Mouse (Mus musculus) stomach, postnatal 0 days (tissue): ENCODE measurements around the gene Acer3. TPM values are rescaled to one million over a fixed set of nuclear protein-coding genes. Genes with fewer than 3 reads are reported as not detected.

Experiments
- ATAC-seq: fragments of 200-750 bp; cut with Nextera tagmentation; 2 replicates; pipeline ENCODE4 v1.8.0; 2017; ENCODE audit not compliant: low FRiP score, low TSS enrichment
- DNase-seq: peaks from one replicate; pipeline ENCODE4 v3.0.0-alpha.2; 2016; ENCODE audit warnings: low spot score
- H3K27ac ChIP-seq: fragments of 300-500 bp; sonication (generic); replicated peaks from 2 replicates; pipeline ENCODE4 v1.5.1; 2014; ENCODE audit warnings: mild to moderate bottlenecking, control low read depth
- H3K27me3 ChIP-seq: fragments of 300-500 bp; sonication (generic); 2 replicates; pipeline ENCODE4 v1.6.1; 2014; ENCODE audit warnings: low read length; ENCODE audit not compliant: control insufficient read depth, insufficient read depth
- H3K36me3 ChIP-seq: fragments of 300-500 bp; sonication (generic); 2 replicates; pipeline ENCODE4 v1.6.1; 2014; ENCODE audit warnings: low read length, mixed read lengths; ENCODE audit not compliant: control insufficient read depth, insufficient read depth
- H3K4me1 ChIP-seq: fragments of 300-500 bp; sonication (generic); replicated peaks from 2 replicates; pipeline ENCODE4 v1.6.1; 2014; ENCODE audit warnings: antibody characterized with exemption; ENCODE audit not compliant: control insufficient read depth, insufficient read depth
- H3K4me2 ChIP-seq: fragments of 300-500 bp; sonication (generic); replicated peaks from 2 replicates; pipeline ENCODE4 v1.6.1; 2014; ENCODE audit warnings: low read depth, mild to moderate bottlenecking, control low read depth, moderate library complexity
- H3K4me3 ChIP-seq: fragments of 300-500 bp; sonication (generic); 2 replicates; pipeline ENCODE4 v1.5.1; 2014; ENCODE audit warnings: low read depth, low read length, control low read depth
- H3K9ac ChIP-seq: fragments of 300-500 bp; sonication (generic); 2 replicates; pipeline ENCODE4 v1.6.1; 2014; ENCODE audit warnings: mild to moderate bottlenecking, low read length, control low read depth, mixed read lengths
- H3K9me3 ChIP-seq: fragments of 300-500 bp; sonication (generic); 2 replicates; pipeline ENCODE4 v1.6.1; 2016; ENCODE audit warnings: low read length; ENCODE audit not compliant: control insufficient read depth
- CTCF ChIP-seq: IDR thresholded peaks from 2 replicates; pipeline ENCODE4 v1.5.1; 2016; ENCODE audit warnings: antibody characterized with exemption, low read depth, mild to moderate bottlenecking, moderate library complexity
- EP300 ChIP-seq: optimal IDR thresholded peaks from 2 replicates; pipeline ENCODE3; 2016; ENCODE audit warnings: antibody characterized with exemption
- WGBS: fragments of 180-500 bp; shearing (Covaris S2); extraction: QIAGEN DNeasy Blood & Tissue Kit; methylation state at CpG from one replicate; pipeline ENCODE4 v1.1.7; 2014; 5-methylcytosine and 5-hydroxymethylcytosine counted together
- polyA plus RNA-seq: library from polyadenylated mRNA; unstranded; fragments of >200 nt; fragmentation: Nextera tagmentation; extraction: Ambion mirVana; gene quantifications from 2 replicates; pipeline ENCODE4 v1.2.1, GENCODE M21; 2015

The Acer3 gene
- polyA plus RNA-seq, 1 experiment from 2014 or later, result 37.7 TPM

DNA sequence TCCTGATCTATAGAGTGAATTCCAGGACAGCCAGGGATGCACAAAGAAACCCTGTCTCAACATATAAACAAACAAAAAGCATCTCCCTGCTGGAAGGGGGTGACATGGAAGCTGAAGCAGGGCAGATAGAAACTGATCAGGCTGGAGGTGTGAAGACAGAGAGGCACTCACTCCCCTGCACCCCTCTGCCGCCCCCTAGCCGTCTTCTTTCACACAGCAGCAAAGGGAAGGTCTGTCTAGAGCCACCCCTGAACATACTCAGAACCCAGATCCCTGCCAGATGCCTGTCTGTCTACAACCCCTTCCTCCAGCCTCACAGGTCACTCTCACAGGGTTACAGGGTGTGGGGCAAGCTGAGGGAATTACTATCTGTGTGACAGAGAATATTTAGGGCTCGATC, 23.4 kb upstream of the Acer3 start:
- H3K27me3 ChIP-seq, result no peaks in the 10 kb centered on the region
- no peak overlapping the region for H3K4me3 ChIP-seq
- no peak overlapping the region for H3K27ac ChIP-seq
- peak; percentile 70 for DNase-seq
- TF ChIP-seq CTCF (peak; percentile 74), EP300 (no peak)
- H3K4me1 ChIP-seq, result no peaks in the 10 kb centered on the region
- no peak overlapping the region for H3K4me2 ChIP-seq
- no peak overlapping the region for H3K9ac ChIP-seq
- ATAC-seq, result no peak
- no peaks in the 10 kb centered on the region for H3K9me3 ChIP-seq
- no peaks in the 10 kb centered on the region for H3K36me3 ChIP-seq
- 21% methylated on average over 3 of the region's 3 CpGs for WGBS

- no peak overlapping the region for H3K4me2 ChIP-seq
- WGBS, result 23% methylated on average over 3 of the region's 3 CpGs
- TF ChIP-seq CTCF (no peak), EP300 (no peak)
- H3K36me3 ChIP-seq, result no peaks in the 10 kb centered on the region
- DNase-seq (no peak), ATAC-seq (peak; percentile 28; the same call in 1 of the 2 replicates)
- no peak overlapping the region for H3K9ac ChIP-seq
- H3K27ac ChIP-seq, result peak overlapping the region; percentile 49; the same call in 1 of the 2 replicates
- no peaks in the 10 kb centered on the region for H3K27me3 ChIP-seq
- no peak overlapping the region for H3K4me3 ChIP-seq
- no peaks in the 10 kb centered on the region for H3K4me1 ChIP-seq
- no peaks in the 10 kb centered on the region for H3K9me3 ChIP-seq
Measured at GRCm38 (mm10) chr7:98342249-98342648, 21.2 kb upstream of the Acer3 start.

- H3K27ac ChIP-seq, result no peak overlapping the region
- 3% methylated on average over 13 of the region's 13 CpGs for WGBS
- peak; percentile 89 for DNase-seq
Measured at GRCm38 (mm10) chr7:98341475-98341874, 20.5 kb upstream of the Acer3 start.

GRCm38 (mm10) chr7:98340343-98340742, 19.3 kb upstream of the Acer3 start:
- ATAC-seq (no peak), DNase-seq (no peak)
- TF ChIP-seq EP300 (no peak), CTCF (no peak)
- Histone ChIP-seq H3K9ac (no peak overlapping the region), H3K36me3 (no peaks in the 10 kb centered on the region), H3K4me1 (no peaks in the 10 kb centered on the region), H3K9me3 (no peaks in the 10 kb centered on the region), H3K4me2 (no peak overlapping the region), H3K27me3 (no peaks in the 10 kb centered on the region), H3K4me3 (no peak overlapping the region), H3K27ac (no peak overlapping the region)
- 61% methylated on average over 5 of the region's 5 CpGs for WGBS

More at GRCm38 (mm10) chr7:98341475-98341874, 20.5 kb upstream of the Acer3 start:
- TF ChIP-seq CTCF, result peak; percentile 94
- TF ChIP-seq EP300, result no peak
- ATAC-seq, result peak; percentile 71
- Histone ChIP-seq H3K9ac (peak overlapping the region; percentile 50), H3K9me3 (no peaks in the 10 kb centered on the region), H3K4me3 (peak overlapping the region; percentile 38), H3K36me3 (no peaks in the 10 kb centered on the region), H3K4me2 (peak overlapping the region; percentile 67), H3K4me1 (no peaks in the 10 kb centered on the region), H3K27me3 (no peaks in the 10 kb centered on the region)

- 84% methylated on average over 3 of the region's 3 CpGs for WGBS
- DNase-seq (no peak), ATAC-seq (no peak)
- peaks cover 5% of the 10 kb centered on the region; the same call in 1 of the 2 replicates for H3K4me1 ChIP-seq
- H3K4me2 ChIP-seq, result no peak overlapping the region
- no peak overlapping the region for H3K27ac ChIP-seq
- H3K9ac ChIP-seq, result no peak overlapping the region
- no peaks in the 10 kb centered on the region for H3K9me3 ChIP-seq
- H3K36me3 ChIP-seq, result no peaks in the 10 kb centered on the region
- TF ChIP-seq CTCF, result no peak
- no peak for TF ChIP-seq EP300
- no peak overlapping the region for H3K4me3 ChIP-seq
- no peaks in the 10 kb centered on the region for H3K27me3 ChIP-seq
Measured at GRCm38 (mm10) chr7:98333987-98334386, 13.0 kb upstream of the Acer3 start.

GRCm38 (mm10) chr7:98333507-98333906, 12.5 kb upstream of the Acer3 start:
- H3K4me3 ChIP-seq, result no peak overlapping the region
- no peak overlapping the region for H3K4me2 ChIP-seq
- H3K9me3 ChIP-seq, result no peaks in the 10 kb centered on the region
- DNase-seq, result no peak
- 90% methylated on average over 5 of the region's 5 CpGs for WGBS
- H3K9ac ChIP-seq, result no peak overlapping the region
- no peak for TF ChIP-seq EP300
- ATAC-seq, result no peak
- no peaks in the 10 kb centered on the region for H3K27me3 ChIP-seq
- H3K27ac ChIP-seq, result no peak overlapping the region
- H3K4me1 ChIP-seq, result peaks cover 5% of the 10 kb centered on the region; the same call in 1 of the 2 replicates
- H3K36me3 ChIP-seq, result no peaks in the 10 kb centered on the region
